Mouse (Mus musculus) kidney, adult 2 months (tissue): ENCODE data around the gene Opn4. TPM values are rescaled to one million over a fixed set of nuclear protein-coding genes. Genes with fewer than 3 reads are reported as not detected.
A peak's percentile ranks its signal among the peaks of the same experiment; 100 is the strongest.

ENCODE experiments used
- DNase-seq: peaks from one replicate; pipeline ENCODE4 v3.0.0; 2021
- H3K27ac ChIP-seq: fragments of 200-500 bp; 2 replicates; pipeline ENCODE4 v1.5.1; 2012; ENCODE audit warnings: low read depth, low read length, control low read depth, inconsistent platforms; ENCODE audit not compliant: insufficient read depth
- H3K27me3 ChIP-seq: fragments of 200-500 bp; replicated peaks from 2 replicates; pipeline ENCODE4 v1.6.1; 2012; ENCODE audit warnings: mild to moderate bottlenecking, moderate library complexity, low read length, inconsistent platforms; ENCODE audit not compliant: control insufficient read depth, insufficient read depth
- H3K36me3 ChIP-seq: fragments of 200-500 bp; 2 replicates; pipeline ENCODE4 v1.6.1; 2012; ENCODE audit warnings: mild to moderate bottlenecking, moderate library complexity, low read length, inconsistent platforms; ENCODE audit not compliant: control insufficient read depth, insufficient read depth
- H3K4me1 ChIP-seq: fragments of 200-500 bp; 2 replicates; pipeline ENCODE4 v1.6.1; 2011; ENCODE audit warnings: low read length; ENCODE audit not compliant: control insufficient read depth, insufficient read depth
- H3K4me3 ChIP-seq: fragments of 200-500 bp; 2 replicates; pipeline ENCODE4 v1.5.1; 2011; ENCODE audit warnings: mild to moderate bottlenecking, low read depth, low read length, control low read depth; ENCODE audit not compliant: insufficient read depth
- CTCF ChIP-seq: fragments of 200-500 bp; conservative IDR thresholded peaks from 2 replicates; pipeline ENCODE4 v1.5.1; 2011; ENCODE audit warnings: low read depth, mild to moderate bottlenecking, control low read depth, low read length, moderate library complexity, mixed read lengths; ENCODE audit not compliant: insufficient read depth, insufficient read length
- POLR2A ChIP-seq: fragments of 200-500 bp; IDR thresholded peaks from one replicate; pipeline ENCODE4 v1.6.1; 2011; ENCODE audit warnings: low read depth, low read length, control low read depth
- WGBS: fragments of 180-500 bp; shearing (Covaris S2); methylation state at CpG from one replicate; pipeline ENCODE4 v1.1.7; 2018; 5-methylcytosine and 5-hydroxymethylcytosine counted together
- polyA plus RNA-seq: library from polyadenylated mRNA; depleted of rRNA; stranded (reverse); fragments of >200 nt; gene quantifications from 2 replicates; pipeline ENCODE4 v1.2.3, GENCODE M21; 2012

Gene Opn4
- polyA plus RNA-seq, 1 experiment: not detected

- H3K4me3 ChIP-seq: no peak overlapping the region
- TF ChIP-seq CTCF: no peak
- TF ChIP-seq POLR2A: no peak
- DNase-seq: peak; percentile 88
- no peak overlapping the region for H3K27ac ChIP-seq
- WGBS: 54% methylated on average over 3 of the region's 3 CpGs
- 0 out of 2 replicates have a peak, but pooled peaks cover 7% of the 10 kb centered on the region for H3K4me1 ChIP-seq
- no peaks in the 10 kb centered on the region for H3K36me3 ChIP-seq
- H3K27me3 ChIP-seq: no peaks in the 10 kb centered on the region
Measured at GRCm38 (mm10) chr14:34582740-34583427, 17.1 kb downstream of the Opn4 start.

DNA sequence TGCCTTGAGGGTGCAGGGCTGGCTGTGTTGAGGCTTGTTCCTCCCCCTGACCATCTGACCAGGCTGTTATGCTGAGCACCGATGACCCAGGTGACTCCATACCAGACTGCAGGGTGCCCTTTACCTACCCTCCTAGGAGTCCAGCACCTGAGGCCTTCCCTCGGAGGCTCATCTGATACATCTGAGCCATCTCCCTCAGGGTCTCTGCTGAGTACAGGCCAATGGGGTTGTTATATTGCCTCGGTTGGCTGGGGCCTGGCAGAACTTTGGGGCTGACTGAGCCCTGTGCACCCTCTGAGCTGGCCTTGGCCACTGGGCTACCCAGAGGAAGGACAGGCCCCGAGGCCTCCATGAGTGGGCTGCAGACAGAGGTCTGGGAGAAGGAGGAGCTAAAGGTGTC is 23.1 kb downstream of the Opn4 start:
- no peaks in the 10 kb centered on the region for H3K27me3 ChIP-seq
- H3K4me1 ChIP-seq: no peaks in the 10 kb centered on the region
- TF ChIP-seq POLR2A (no peak), CTCF (no peak)
- H3K4me3 ChIP-seq: no peak overlapping the region
- no peaks in the 10 kb centered on the region for H3K36me3 ChIP-seq
- no peak overlapping the region for H3K27ac ChIP-seq
- no peak for DNase-seq
- 79% methylated on average over 4 of the region's 4 CpGs for WGBS

DNA sequence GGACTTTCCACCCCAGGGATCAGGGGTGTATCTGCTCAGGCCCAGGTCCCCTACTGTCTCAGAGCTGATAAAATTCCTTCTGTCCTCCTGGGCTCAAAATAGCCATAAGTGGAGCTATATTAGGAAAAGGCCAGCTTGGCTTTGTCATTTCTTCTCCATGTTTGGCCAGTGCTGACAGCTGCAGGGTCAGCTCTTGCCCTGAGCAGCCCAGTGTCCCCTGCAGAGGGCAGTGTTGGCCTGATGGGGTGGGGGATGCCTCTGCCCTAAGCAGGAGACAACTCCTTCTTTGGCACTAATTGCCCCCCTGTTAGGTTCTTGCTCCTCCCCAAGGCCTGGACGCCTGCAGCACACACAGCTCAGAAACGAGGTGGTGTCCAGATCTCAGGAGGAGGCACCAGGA is 25.9 kb downstream of the Opn4 start:
- Histone ChIP-seq H3K36me3 (no peaks in the 10 kb centered on the region), H3K27ac (no peak overlapping the region), H3K27me3 (no peaks in the 10 kb centered on the region), H3K4me1 (no peaks in the 10 kb centered on the region), H3K4me3 (no peak overlapping the region)
- TF ChIP-seq CTCF: peak; percentile 63
- no peak for TF ChIP-seq POLR2A
- DNase-seq: peak; percentile 49
- 57% methylated on average over 2 of the region's 2 CpGs for WGBS

DNA sequence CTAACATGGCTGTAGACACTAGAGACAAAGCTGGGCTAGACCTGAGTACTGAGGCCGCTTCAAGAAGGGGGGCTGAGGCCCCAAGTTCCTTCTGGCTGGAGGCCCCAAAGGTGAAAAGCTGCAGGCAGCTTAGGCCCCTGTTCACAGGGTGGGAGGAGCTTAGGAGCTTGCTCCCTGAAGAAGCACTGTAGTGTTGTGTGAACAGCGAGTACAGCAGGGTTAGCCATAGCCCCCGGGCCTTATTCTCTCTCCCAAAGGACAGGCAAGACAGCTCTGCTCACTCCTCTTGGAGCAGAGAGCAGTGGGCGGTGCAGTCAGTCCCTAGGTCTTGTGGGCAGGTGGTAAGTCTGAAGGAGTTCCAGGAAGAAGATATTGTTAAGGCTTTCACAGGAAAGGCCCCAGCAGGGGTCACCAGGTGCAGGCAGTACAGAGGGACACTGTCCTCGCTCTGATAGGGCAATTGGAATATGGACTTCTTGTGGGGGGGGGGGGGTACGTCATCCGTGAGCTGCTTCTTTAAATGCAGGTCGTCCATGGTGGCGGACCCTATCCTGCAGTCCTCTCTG is 26.5 kb downstream of the Opn4 start:
- Histone ChIP-seq H3K4me3 (no peak overlapping the region), H3K36me3 (no peaks in the 10 kb centered on the region), H3K4me1 (no peaks in the 10 kb centered on the region), H3K27me3 (no peaks in the 10 kb centered on the region), H3K27ac (no peak overlapping the region)
- no peak for TF ChIP-seq POLR2A
- TF ChIP-seq CTCF: no peak
- DNase-seq: no peak
- 74% methylated on average over 9 of the region's 9 CpGs for WGBS

- H3K27me3 ChIP-seq: no peaks in the 10 kb centered on the region
- H3K27ac ChIP-seq: no peak overlapping the region
- no peak overlapping the region for H3K4me3 ChIP-seq
- H3K4me1 ChIP-seq: no peaks in the 10 kb centered on the region
- TF ChIP-seq CTCF (no peak), POLR2A (no peak)
- H3K36me3 ChIP-seq: no peaks in the 10 kb centered on the region
- WGBS: 88% methylated on average over 17 of the region's 17 CpGs
- no peak for DNase-seq
Measured at GRCm38 (mm10) chr14:34571610-34572387, 28.1 kb downstream of the Opn4 start.

- 85% methylated on average over 4 of the region's 4 CpGs for WGBS
- no peak overlapping the region for H3K27ac ChIP-seq
- TF ChIP-seq POLR2A: no peak
- no peak for TF ChIP-seq CTCF
- no peaks in the 10 kb centered on the region for H3K27me3 ChIP-seq
- no peaks in the 10 kb centered on the region for H3K4me1 ChIP-seq
- no peaks in the 10 kb centered on the region for H3K36me3 ChIP-seq
- DNase-seq: no peak
- H3K4me3 ChIP-seq: no peak overlapping the region
Measured at GRCm38 (mm10) chr14:34570903-34571302, 29.0 kb downstream of the Opn4 start.

DNA sequence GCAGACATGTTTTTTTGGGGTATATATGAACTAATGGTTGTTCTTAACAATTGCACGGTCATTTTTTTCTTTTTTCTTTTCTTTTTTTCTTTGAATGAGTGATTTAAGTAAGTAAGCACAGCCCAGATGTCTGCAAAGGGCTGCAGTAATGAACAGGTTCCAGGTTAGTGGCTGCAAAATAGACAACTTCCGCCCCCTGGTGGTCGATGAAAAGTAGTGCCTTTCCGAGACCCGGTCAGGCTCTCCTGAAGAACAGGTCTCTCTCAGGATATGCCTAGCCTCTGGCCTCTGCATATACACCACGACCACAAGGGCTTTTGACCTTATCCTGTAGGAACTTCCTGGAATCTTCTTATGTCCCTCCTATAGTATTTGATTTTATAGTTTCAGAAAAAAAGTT is 29.6 kb downstream of the Opn4 start:
- TF ChIP-seq CTCF: peak; percentile 85
- TF ChIP-seq POLR2A: no peak
- peak; percentile 81 for DNase-seq
- H3K4me1 ChIP-seq: no peaks in the 10 kb centered on the region
- no peaks in the 10 kb centered on the region for H3K36me3 ChIP-seq
- no peak overlapping the region for H3K27ac ChIP-seq
- under 1% methylated on average over 6 of the region's 6 CpGs for WGBS
- H3K4me3 ChIP-seq: no peak overlapping the region
- H3K27me3 ChIP-seq: no peaks in the 10 kb centered on the region
